Mouse (Mus musculus) lung, embryonic 14.5 days (tissue): Measurements from ENCODE around the gene Ppp1r21. TPM values are rescaled to one million over a fixed set of nuclear protein-coding genes. Genes with fewer than 3 reads are reported as not detected.
A peak's percentile ranks its signal among the peaks of the same experiment; 100 is the strongest.

Experiments
- ATAC-seq: fragments of 200-750 bp; cut with Nextera tagmentation; 2 replicates; pipeline ENCODE4 v1.8.0; 2017; ENCODE audit warnings: mild to moderate bottlenecking, moderate TSS enrichment, moderate library complexity; ENCODE audit not compliant: insufficient read depth
- DNase-seq: peaks from one replicate; pipeline ENCODE4 v3.0.0-alpha.2; 2015
- H3K27ac ChIP-seq: fragments of 300-500 bp; sonication (generic); 2 replicates; pipeline ENCODE4 v1.5.1; 2014; ENCODE audit warnings: low read depth, mild to moderate bottlenecking, moderate library complexity
- H3K27me3 ChIP-seq: fragments of 300-500 bp; sonication (generic); 2 replicates; pipeline ENCODE4 v1.6.1; 2014; ENCODE audit warnings: low read length, control low read depth; ENCODE audit not compliant: insufficient read depth
- H3K36me3 ChIP-seq: fragments of 300-500 bp; sonication (generic); 2 replicates; pipeline ENCODE4 v1.6.1; 2014; ENCODE audit warnings: control low read depth; ENCODE audit not compliant: insufficient read depth
- H3K4me1 ChIP-seq: fragments of 300-500 bp; sonication (generic); 2 replicates; pipeline ENCODE4 v1.6.1; 2014; ENCODE audit warnings: antibody characterized with exemption, control low read depth; ENCODE audit not compliant: insufficient read depth
- H3K4me2 ChIP-seq: fragments of 300-500 bp; sonication (generic); 2 replicates; pipeline ENCODE4 v1.6.1; 2014; ENCODE audit warnings: mild to moderate bottlenecking
- H3K4me3 ChIP-seq: fragments of 300-500 bp; sonication (generic); 2 replicates; pipeline ENCODE4 v1.5.1; 2014; ENCODE audit warnings: low read depth, low read length
- H3K9ac ChIP-seq: fragments of 300-500 bp; sonication (generic); 2 replicates; pipeline ENCODE4 v1.6.1; 2014
- H3K9me3 ChIP-seq: fragments of 300-500 bp; sonication (generic); 2 replicates; pipeline ENCODE4 v1.6.1; 2016; ENCODE audit warnings: low read depth, low read length, control low read depth
- CTCF ChIP-seq: IDR thresholded peaks from 2 replicates; pipeline ENCODE4 v1.5.1; 2016; ENCODE audit warnings: antibody characterized with exemption, low read depth
- WGBS: fragments of 180-500 bp; shearing (Covaris S2); extraction: QIAGEN DNeasy Blood & Tissue Kit; methylation state at CpG from one replicate; pipeline ENCODE4 v1.1.7; 2014; 5-methylcytosine and 5-hydroxymethylcytosine counted together
- polyA plus RNA-seq: library from polyadenylated mRNA; unstranded; fragments of >200 nt; fragmentation: Nextera tagmentation; extraction: Ambion mirVana; gene quantifications from 2 replicates; pipeline ENCODE4 v1.2.1, GENCODE M21; 2014

Ppp1r21 gene
- polyA plus RNA-seq, 1 experiment from 2014 or later: 26.4 TPM

DNA sequence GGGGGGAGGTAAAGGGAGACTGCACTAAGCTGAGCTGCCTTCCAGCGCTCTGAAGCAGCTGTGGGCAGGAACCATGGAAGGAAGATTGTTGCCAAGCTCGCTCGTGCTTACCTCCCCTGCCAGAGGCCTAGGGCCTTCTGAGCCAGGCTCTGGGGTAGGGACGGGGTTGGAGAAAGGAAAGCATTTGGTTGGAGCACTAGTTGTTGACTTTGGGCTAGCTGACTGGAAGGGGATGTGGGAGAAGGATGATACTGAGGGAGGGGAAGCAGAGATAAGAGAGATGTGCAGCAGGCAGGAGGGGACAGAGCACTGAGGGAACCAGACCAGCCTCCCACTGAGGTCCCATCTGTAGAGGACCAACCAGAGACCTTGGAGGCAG is 99.5 kb downstream of the Ppp1r21 start:
- DNase-seq (peak; percentile 78), ATAC-seq (peak; percentile 79)
- no peaks in the 10 kb centered on the region for H3K36me3 ChIP-seq
- H3K4me1 ChIP-seq: peaks cover 43% of the 10 kb centered on the region
- H3K4me2 ChIP-seq: peak overlapping the region; percentile 56
- 8% methylated on average over 4 of the region's 4 CpGs for WGBS
- peak overlapping the region; percentile 99 for H3K27ac ChIP-seq
- H3K9ac ChIP-seq: peak overlapping the region; percentile 34
- no peaks in the 10 kb centered on the region for H3K9me3 ChIP-seq
- TF ChIP-seq CTCF: no peak
- H3K4me3 ChIP-seq: 0 out of 2 replicates have a peak overlapping the region, but pooled peaks have one; percentile 2
- no peaks in the 10 kb centered on the region for H3K27me3 ChIP-seq

DNA sequence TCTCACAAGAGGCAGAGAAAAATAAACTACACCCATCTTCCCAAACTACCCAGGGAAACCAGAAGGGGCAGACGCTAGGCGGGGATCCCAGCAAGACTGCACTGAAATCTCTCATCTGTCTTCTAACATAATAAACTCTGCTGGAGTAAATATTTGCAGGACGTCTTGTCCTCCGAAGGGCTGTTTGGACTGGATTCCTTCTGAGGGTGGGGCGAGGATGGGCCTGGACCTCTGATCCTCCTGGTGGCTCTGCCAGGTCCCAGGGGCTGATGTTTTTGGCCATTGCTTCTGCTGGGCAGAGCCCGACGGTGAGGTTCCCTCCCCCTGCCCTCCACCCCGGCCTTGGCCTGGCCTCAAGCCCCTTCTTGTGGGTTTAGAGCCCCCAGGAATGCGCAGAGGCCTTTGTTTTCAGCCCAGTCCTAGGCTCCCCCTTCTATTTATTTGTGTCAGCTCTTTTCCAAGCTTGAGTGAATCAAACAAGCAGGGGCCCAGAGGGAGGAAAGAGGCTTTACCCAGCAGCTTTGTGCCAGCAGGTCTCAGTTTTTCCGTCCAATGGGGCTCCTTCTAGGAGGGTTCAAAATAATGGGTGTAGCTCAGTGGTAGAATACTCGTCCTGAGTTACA is 100.1 kb downstream of the Ppp1r21 start:
- Histone ChIP-seq H3K4me2 (peak overlapping the region; percentile 56), H3K36me3 (peaks cover 2% of the 10 kb centered on the region; the same call in 1 of the 2 replicates), H3K9ac (peak overlapping the region; percentile 42; the same call in 1 of the 2 replicates), H3K27ac (peak overlapping the region; percentile 99), H3K9me3 (no peaks in the 10 kb centered on the region), H3K4me3 (0 out of 2 replicates have a peak overlapping the region, but pooled peaks have one; percentile 2), H3K27me3 (no peaks in the 10 kb centered on the region), H3K4me1 (peaks cover 41% of the 10 kb centered on the region)
- DNase-seq (peak; percentile 77), ATAC-seq (peak; percentile 55)
- TF ChIP-seq CTCF: peak; percentile 49
- WGBS: 11% methylated on average over 11 of the region's 11 CpGs

DNA sequence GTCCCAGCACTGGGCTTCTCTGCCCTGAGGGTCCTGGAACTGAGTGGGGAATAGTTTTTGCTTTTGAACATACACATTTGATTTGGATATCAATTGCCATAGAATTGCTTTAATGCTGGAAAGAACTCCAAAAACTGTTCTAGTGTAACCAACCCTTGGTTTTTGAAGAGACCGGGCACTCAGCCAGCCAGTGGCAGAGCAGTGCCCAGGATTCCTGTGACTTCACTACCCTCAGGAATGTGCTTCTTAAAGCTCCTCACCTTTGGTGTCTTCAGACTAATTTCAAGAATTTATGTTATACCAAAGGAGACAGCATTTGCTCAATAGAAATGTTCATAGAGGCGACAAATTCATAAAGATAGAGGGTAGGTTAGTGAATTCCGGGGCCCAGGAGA is 100.6 kb downstream of the Ppp1r21 start:
- H3K4me3 ChIP-seq: no peak overlapping the region
- H3K4me1 ChIP-seq: peaks cover 36% of the 10 kb centered on the region
- DNase-seq (peak; percentile 71), ATAC-seq (no peak)
- H3K27me3 ChIP-seq: no peaks in the 10 kb centered on the region
- H3K9ac ChIP-seq: 0 out of 2 replicates have a peak overlapping the region, but pooled peaks have one; percentile 42
- H3K27ac ChIP-seq: peak overlapping the region; percentile 99
- peak overlapping the region; percentile 56 for H3K4me2 ChIP-seq
- WGBS: 48% methylated on average over 3 of the region's 3 CpGs
- H3K9me3 ChIP-seq: no peaks in the 10 kb centered on the region
- H3K36me3 ChIP-seq: peaks cover 7% of the 10 kb centered on the region
- TF ChIP-seq CTCF: no peak

DNA sequence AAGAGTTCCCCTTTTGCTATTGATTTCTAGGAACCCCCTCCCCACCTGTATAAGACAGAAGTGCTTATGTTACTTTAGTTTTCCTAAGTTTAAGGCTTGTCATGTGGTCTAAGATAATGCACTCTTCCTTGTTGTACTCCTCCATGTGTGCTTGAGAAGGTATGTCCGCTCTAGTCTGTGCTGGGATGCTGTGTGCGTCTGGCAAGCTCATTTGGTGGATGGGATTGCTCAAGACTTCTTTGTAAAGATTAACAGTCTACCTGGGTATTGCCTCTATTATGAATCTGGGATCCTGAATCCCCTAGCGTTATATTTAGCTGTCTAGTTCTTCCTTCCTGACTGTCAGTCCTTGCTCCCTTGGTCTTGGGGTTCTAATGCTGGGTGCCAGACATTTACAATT is 102.7 kb downstream of the Ppp1r21 start:
- ATAC-seq: no peak
- H3K27me3 ChIP-seq: no peaks in the 10 kb centered on the region
- H3K4me2 ChIP-seq: no peak overlapping the region
- no peak overlapping the region for H3K4me3 ChIP-seq
- peaks cover 15% of the 10 kb centered on the region for H3K4me1 ChIP-seq
- no peak for TF ChIP-seq CTCF
- H3K9ac ChIP-seq: no peak overlapping the region
- no peak overlapping the region for H3K27ac ChIP-seq
- WGBS: 90% methylated on average over 3 of the region's 3 CpGs
- H3K9me3 ChIP-seq: no peaks in the 10 kb centered on the region
- no peak for DNase-seq
- peaks cover 23% of the 10 kb centered on the region for H3K36me3 ChIP-seq

DNA sequence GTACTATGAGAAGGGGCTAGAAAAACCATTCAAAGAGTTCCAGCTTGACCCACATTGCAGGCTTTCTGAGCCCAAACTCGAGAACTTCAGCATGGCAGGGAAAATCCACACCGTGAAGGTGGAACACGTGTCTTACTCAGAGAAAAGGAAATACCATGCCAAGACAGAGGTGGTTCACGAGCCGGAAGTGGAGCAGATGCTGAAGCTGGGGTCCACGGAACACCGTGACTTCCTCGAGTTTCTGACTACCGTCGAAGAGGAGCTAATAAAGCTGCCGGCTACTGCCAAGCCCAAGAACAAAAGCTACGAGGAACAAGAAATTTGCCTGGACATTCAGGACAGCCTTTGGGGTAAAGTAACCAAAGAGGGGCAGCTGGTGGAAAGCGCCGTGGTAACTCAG is 106.2 kb downstream of the Ppp1r21 start:
- Histone ChIP-seq H3K4me3 (no peak overlapping the region), H3K27ac (no peak overlapping the region), H3K9ac (no peak overlapping the region), H3K9me3 (no peaks in the 10 kb centered on the region), H3K4me1 (no peaks in the 10 kb centered on the region), H3K36me3 (peaks cover 23% of the 10 kb centered on the region), H3K4me2 (no peak overlapping the region), H3K27me3 (no peaks in the 10 kb centered on the region)
- no peak for DNase-seq
- no peak for TF ChIP-seq CTCF
- no peak for ATAC-seq
- 80% methylated on average over 14 of the region's 14 CpGs for WGBS

DNA sequence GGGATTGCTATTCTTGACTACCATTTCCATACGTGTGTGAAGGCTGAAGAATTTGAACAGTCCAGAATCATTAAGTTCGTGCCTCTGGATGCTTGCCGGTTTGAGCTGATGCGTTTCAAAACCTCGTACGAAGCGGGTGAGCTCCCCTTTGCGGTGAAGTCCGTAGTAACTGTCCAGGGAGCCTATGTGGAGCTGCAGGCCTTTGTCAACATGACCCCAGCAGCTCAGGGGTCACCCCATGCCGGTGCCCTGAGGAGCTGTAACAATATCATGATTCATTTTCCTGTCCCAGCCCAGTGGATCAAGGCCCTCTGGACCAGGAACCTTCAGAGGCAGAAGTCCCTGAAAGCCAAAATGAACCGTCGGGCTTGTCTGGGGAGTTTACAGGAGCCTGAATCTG is 106.7 kb downstream of the Ppp1r21 start:
- no peaks in the 10 kb centered on the region for H3K4me1 ChIP-seq
- DNase-seq (peak; percentile 53), ATAC-seq (no peak)
- no peak overlapping the region for H3K27ac ChIP-seq
- no peak; the same call in 1 of the 2 replicates for TF ChIP-seq CTCF
- no peaks in the 10 kb centered on the region for H3K27me3 ChIP-seq
- H3K36me3 ChIP-seq: peaks cover 23% of the 10 kb centered on the region
- WGBS: 37% methylated on average over 12 of the region's 12 CpGs
- H3K4me3 ChIP-seq: no peak overlapping the region
- H3K9ac ChIP-seq: no peak overlapping the region
- H3K4me2 ChIP-seq: no peak overlapping the region
- H3K9me3 ChIP-seq: no peaks in the 10 kb centered on the region

Other genes starting within 250 kb of the Ppp1r21 start
- 15.1 and 15.3 TPM in 2 replicates for gene Foxn2, start 89.4 kb upstream of the Ppp1r21 start, polyA plus RNA-seq
- gene Ston1, start 67.6 kb downstream of the Ppp1r21 start, polyA plus RNA-seq: 11.0 and 11.7 TPM in 2 replicates
- not detected in 2 replicates for gene Gtf2a1l, start 138.5 kb downstream of the Ppp1r21 start, polyA plus RNA-seq